Mouse (Mus musculus): ENCODE measurements at regions not wholly inside any gene's neighbourhood (a gene's known extent, or its start where the extent isn't known, plus 50 kb on each side); places are given as distances from the start of the nearest gene placed in this dataset.

- ATAC-seq (replicated peaks; ENCODE audit: low FRiP score) (peak; percentile 62), DNase-seq (ENCODE audit: low spot score) (no peak)
- no peak overlapping the region for H3K9ac ChIP-seq (ENCODE audit: low read depth, low read length)
- no peaks in the 10 kb centered on the region for H3K9me3 ChIP-seq (ENCODE audit: control insufficient read depth, low read length)
- no peaks in the 10 kb centered on the region for H3K4me1 ChIP-seq (replicated peaks; ENCODE audit: control insufficient read depth, insufficient read depth, low read length)
- H3K27me3 ChIP-seq (replicated peaks; ENCODE audit: control insufficient read depth, insufficient read depth, low read length), result no peaks in the 10 kb centered on the region
- peak overlapping the region; percentile 9; the same call in 1 of the 2 replicates for H3K27ac ChIP-seq (ENCODE audit: low read depth, low read length)
- no peak overlapping the region for H3K4me3 ChIP-seq (ENCODE audit: low read depth, low read length)
- H3K36me3 ChIP-seq (ENCODE audit: control insufficient read depth, insufficient read depth, low read length), result no peaks in the 10 kb centered on the region
- no peak overlapping the region for H3K4me2 ChIP-seq
- 31% methylated on average over 2 of the region's 2 CpGs for WGBS
These were observed 50.3 kb downstream of the Anapc15-ps start for GRCm38 (mm10) chr10:95622879-95623517.

GRCm38 (mm10) chr10:95620796-95621195 is 52.5 kb downstream of the Anapc15-ps start:
- Histone ChIP-seq H3K4me2 (no peak overlapping the region), H3K4me1 (replicated peaks; ENCODE audit: control insufficient read depth, insufficient read depth, low read length) (no peaks in the 10 kb centered on the region), H3K36me3 (ENCODE audit: control insufficient read depth, insufficient read depth, low read length) (no peaks in the 10 kb centered on the region), H3K4me3 (ENCODE audit: low read depth, low read length) (no peak overlapping the region), H3K27me3 (replicated peaks; ENCODE audit: control insufficient read depth, insufficient read depth, low read length) (no peaks in the 10 kb centered on the region), H3K9ac (ENCODE audit: low read depth, low read length) (no peak overlapping the region), H3K27ac (ENCODE audit: low read depth, low read length) (no peak overlapping the region), H3K9me3 (ENCODE audit: control insufficient read depth, low read length) (no peaks in the 10 kb centered on the region)
- WGBS, result 90% methylated on average over 3 of the region's 3 CpGs
- ATAC-seq (replicated peaks; ENCODE audit: low FRiP score), result no peak
- no peak for DNase-seq (ENCODE audit: low spot score)

DNA sequence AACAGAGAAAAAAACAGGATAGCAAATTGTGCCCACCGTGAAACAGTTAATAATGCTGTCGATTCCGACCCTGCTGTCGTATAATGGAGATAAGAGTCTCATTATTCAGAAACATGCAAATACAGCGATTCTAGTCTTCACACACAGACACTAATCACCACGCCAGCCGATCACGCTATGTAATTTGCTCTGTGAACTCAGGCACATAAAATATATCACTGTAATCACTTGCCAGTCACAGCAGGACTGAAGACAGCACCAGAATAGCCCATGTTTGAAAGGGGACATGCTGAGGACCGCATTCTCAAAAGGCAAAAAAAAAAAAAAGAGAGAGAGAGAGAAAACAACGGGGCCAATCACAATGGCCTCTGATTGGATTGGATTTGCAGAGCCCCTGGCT is 53.6 kb downstream of the Anapc15-ps start:
- H3K36me3 ChIP-seq (ENCODE audit: control insufficient read depth, insufficient read depth, low read length), result no peaks in the 10 kb centered on the region
- no peaks in the 10 kb centered on the region for H3K4me1 ChIP-seq (replicated peaks; ENCODE audit: control insufficient read depth, insufficient read depth, low read length)
- ATAC-seq (replicated peaks; ENCODE audit: low FRiP score), result no peak
- no peak overlapping the region for H3K27ac ChIP-seq (ENCODE audit: low read depth, low read length)
- H3K9me3 ChIP-seq (ENCODE audit: control insufficient read depth, low read length), result no peaks in the 10 kb centered on the region
- no peak overlapping the region for H3K4me2 ChIP-seq
- H3K27me3 ChIP-seq (replicated peaks; ENCODE audit: control insufficient read depth, insufficient read depth, low read length), result no peaks in the 10 kb centered on the region
- WGBS, result 56% methylated on average over 10 of the region's 10 CpGs
- H3K4me3 ChIP-seq (ENCODE audit: low read depth, low read length), result no peak overlapping the region
- no peak for DNase-seq (ENCODE audit: low spot score)
- H3K9ac ChIP-seq (ENCODE audit: low read depth, low read length), result no peak overlapping the region

DNA sequence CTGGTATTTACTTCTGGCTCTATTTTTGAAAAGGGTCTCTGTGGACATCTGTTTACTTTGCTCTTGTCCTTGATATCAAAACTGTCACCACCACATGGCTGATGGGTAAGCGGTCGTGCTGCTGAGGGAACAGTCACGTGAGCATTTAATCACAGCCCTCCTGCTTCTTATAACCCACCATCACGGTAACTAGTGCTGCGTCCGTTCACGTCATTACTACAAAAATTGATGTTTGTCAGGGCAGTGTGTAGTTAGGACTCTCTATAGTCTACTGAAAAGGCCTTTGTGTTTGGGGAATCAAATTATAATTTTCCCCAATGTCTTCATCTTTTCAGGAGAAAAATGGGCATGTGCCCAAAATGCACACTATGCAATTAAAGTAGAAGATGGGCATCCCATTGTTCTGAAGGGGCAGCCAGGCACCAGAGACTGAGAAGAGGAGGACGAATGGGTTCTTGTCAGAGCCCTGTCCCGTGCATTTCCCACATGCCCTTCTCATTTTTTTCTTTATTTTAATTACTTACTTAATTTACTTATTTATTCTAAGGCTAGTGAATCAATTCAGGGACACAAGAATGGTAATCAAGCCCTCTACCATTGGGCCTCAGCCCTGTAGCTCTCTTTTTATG is 54.6 kb upstream of the Nudt4 start:
- Histone ChIP-seq H3K4me3 (ENCODE audit: low read depth, low read length) (no peak overlapping the region), H3K27me3 (replicated peaks; ENCODE audit: control insufficient read depth, insufficient read depth, low read length) (no peaks in the 10 kb centered on the region), H3K9ac (ENCODE audit: low read depth, low read length) (no peak overlapping the region), H3K4me2 (no peak overlapping the region), H3K36me3 (ENCODE audit: control insufficient read depth, insufficient read depth, low read length) (no peaks in the 10 kb centered on the region), H3K27ac (ENCODE audit: low read depth, low read length) (no peak overlapping the region), H3K9me3 (ENCODE audit: control insufficient read depth, low read length) (no peaks in the 10 kb centered on the region), H3K4me1 (replicated peaks; ENCODE audit: control insufficient read depth, insufficient read depth, low read length) (no peaks in the 10 kb centered on the region)
- DNase-seq (ENCODE audit: low spot score) (no peak), ATAC-seq (replicated peaks; ENCODE audit: low FRiP score) (no peak)
- 79% methylated on average over 9 of the region's 9 CpGs for WGBS

- ATAC-seq (replicated peaks; ENCODE audit: low FRiP score), result no peak
- no peak for DNase-seq (ENCODE audit: low spot score)
- no peaks in the 10 kb centered on the region for H3K27me3 ChIP-seq (replicated peaks; ENCODE audit: control insufficient read depth, insufficient read depth, low read length)
- H3K9ac ChIP-seq (ENCODE audit: low read depth, low read length), result no peak overlapping the region
- H3K27ac ChIP-seq (ENCODE audit: low read depth, low read length), result no peak overlapping the region
- no peaks in the 10 kb centered on the region for H3K36me3 ChIP-seq (ENCODE audit: control insufficient read depth, insufficient read depth, low read length)
- WGBS, result 76% methylated on average over 5 of the region's 5 CpGs
- no peaks in the 10 kb centered on the region for H3K4me1 ChIP-seq (replicated peaks; ENCODE audit: control insufficient read depth, insufficient read depth, low read length)
- no peak overlapping the region for H3K4me2 ChIP-seq
- no peaks in the 10 kb centered on the region for H3K9me3 ChIP-seq (ENCODE audit: control insufficient read depth, low read length)
- H3K4me3 ChIP-seq (ENCODE audit: low read depth, low read length), result no peak overlapping the region
These were observed 52.9 kb upstream of the Nudt4 start for GRCm38 (mm10) chr10:95616821-95617220.

GRCm38 (mm10) chr10:95615849-95616650 is 52.1 kb upstream of the Nudt4 start:
- WGBS, result 71% methylated on average over 25 of the region's 25 CpGs
- Histone ChIP-seq H3K36me3 (ENCODE audit: control insufficient read depth, insufficient read depth, low read length) (no peaks in the 10 kb centered on the region), H3K27ac (ENCODE audit: low read depth, low read length) (no peak overlapping the region), H3K9ac (ENCODE audit: low read depth, low read length) (no peak overlapping the region), H3K27me3 (replicated peaks; ENCODE audit: control insufficient read depth, insufficient read depth, low read length) (no peaks in the 10 kb centered on the region), H3K4me2 (no peak overlapping the region), H3K9me3 (ENCODE audit: control insufficient read depth, low read length) (no peaks in the 10 kb centered on the region), H3K4me3 (ENCODE audit: low read depth, low read length) (no peak overlapping the region), H3K4me1 (replicated peaks; ENCODE audit: control insufficient read depth, insufficient read depth, low read length) (no peaks in the 10 kb centered on the region)
- ATAC-seq (replicated peaks; ENCODE audit: low FRiP score) (no peak), DNase-seq (ENCODE audit: low spot score) (no peak)

Data from liver, embryonic 11.5 days (tissue).